Mouse (Mus musculus) midbrain, embryonic 14.5 days (tissue): ENCODE measurements at regions not wholly inside any gene's neighbourhood (a gene's known extent, or its start where the extent isn't known, plus 50 kb on each side); places are given as distances from the start of the nearest gene placed in this dataset.

Experiments
- ATAC-seq: fragments of 200-750 bp; cut with Nextera tagmentation; 2 replicates; pipeline ENCODE4 v1.8.0; 2017; ENCODE audit warnings: moderate number of reproducible peaks, moderate library complexity; ENCODE audit not compliant: low FRiP score, low TSS enrichment
- DNase-seq: peaks from one replicate; pipeline ENCODE4 v3.0.0-alpha.2; 2015
- H3K27ac ChIP-seq: fragments of 300-500 bp; sonication (generic); replicated peaks from 2 replicates; pipeline ENCODE4 v1.5.1; 2014; ENCODE audit warnings: mild to moderate bottlenecking, low read depth, low read length, moderate library complexity
- H3K27me3 ChIP-seq: fragments of 300-500 bp; sonication (generic); 2 replicates; pipeline ENCODE4 v1.6.1; 2014; ENCODE audit warnings: low read length, control low read depth, mixed read lengths; ENCODE audit not compliant: control insufficient read depth, insufficient read depth
- H3K36me3 ChIP-seq: fragments of 300-500 bp; sonication (generic); 2 replicates; pipeline ENCODE4 v1.6.1; 2014; ENCODE audit warnings: low read length, control low read depth; ENCODE audit not compliant: control insufficient read depth, insufficient read depth
- H3K4me1 ChIP-seq: fragments of 300-500 bp; sonication (generic); 2 replicates; pipeline ENCODE4 v1.6.1; 2014; ENCODE audit warnings: mild to moderate bottlenecking, antibody characterized with exemption, low read length, control low read depth; ENCODE audit not compliant: control insufficient read depth, insufficient read depth
- H3K4me2 ChIP-seq: fragments of 300-500 bp; sonication (generic); 2 replicates; pipeline ENCODE4 v1.6.1; 2014; ENCODE audit warnings: mild to moderate bottlenecking, low read length, moderate library complexity
- H3K4me3 ChIP-seq: fragments of 300-500 bp; sonication (generic); replicated peaks from 2 replicates; pipeline ENCODE4 v1.5.1; 2014; ENCODE audit warnings: low read depth, low read length
- H3K9ac ChIP-seq: fragments of 300-500 bp; sonication (generic); replicated peaks from 2 replicates; pipeline ENCODE4 v1.6.1; 2014; ENCODE audit warnings: mild to moderate bottlenecking, low read length, moderate library complexity
- H3K9me3 ChIP-seq: fragments of 300-500 bp; sonication (generic); 2 replicates; pipeline ENCODE4 v1.6.1; 2016; ENCODE audit warnings: low read length, control low read depth, mixed read lengths; ENCODE audit not compliant: control insufficient read depth
- WGBS: fragments of 180-500 bp; shearing (Covaris S2); extraction: QIAGEN DNeasy Blood & Tissue Kit; methylation state at CpG from one replicate; pipeline ENCODE4 v1.1.7; 2014; 5-methylcytosine and 5-hydroxymethylcytosine counted together

- Histone ChIP-seq H3K4me1 (peaks cover 8% of the 10 kb centered on the region), H3K9ac (no peak overlapping the region), H3K9me3 (no peaks in the 10 kb centered on the region), H3K4me3 (no peak overlapping the region), H3K36me3 (no peaks in the 10 kb centered on the region), H3K4me2 (no peak overlapping the region), H3K27me3 (no peaks in the 10 kb centered on the region), H3K27ac (no peak overlapping the region)
- DNase-seq = no peak
- ATAC-seq = no peak
- WGBS = 75% methylated on average over 4 of the region's 4 CpGs
Observed at GRCm38 (mm10) chr3:21823331-21823730, 253.1 kb upstream of the Tbl1xr1 start.

- no peaks in the 10 kb centered on the region for H3K27me3 ChIP-seq
- H3K27ac ChIP-seq = 0 out of 2 replicates have a peak overlapping the region, but pooled peaks have one; percentile 14
- peaks cover 8% of the 10 kb centered on the region for H3K4me1 ChIP-seq
- no peak overlapping the region for H3K4me3 ChIP-seq
- no peak overlapping the region for H3K9ac ChIP-seq
- ATAC-seq (no peak), DNase-seq (peak; percentile 51)
- H3K36me3 ChIP-seq = no peaks in the 10 kb centered on the region
- no peak overlapping the region for H3K4me2 ChIP-seq
- WGBS = 25% methylated on average over 8 of the region's 8 CpGs
- H3K9me3 ChIP-seq = no peaks in the 10 kb centered on the region
Observed at GRCm38 (mm10) chr3:21824101-21824880, 252.2 kb upstream of the Tbl1xr1 start.

DNA sequence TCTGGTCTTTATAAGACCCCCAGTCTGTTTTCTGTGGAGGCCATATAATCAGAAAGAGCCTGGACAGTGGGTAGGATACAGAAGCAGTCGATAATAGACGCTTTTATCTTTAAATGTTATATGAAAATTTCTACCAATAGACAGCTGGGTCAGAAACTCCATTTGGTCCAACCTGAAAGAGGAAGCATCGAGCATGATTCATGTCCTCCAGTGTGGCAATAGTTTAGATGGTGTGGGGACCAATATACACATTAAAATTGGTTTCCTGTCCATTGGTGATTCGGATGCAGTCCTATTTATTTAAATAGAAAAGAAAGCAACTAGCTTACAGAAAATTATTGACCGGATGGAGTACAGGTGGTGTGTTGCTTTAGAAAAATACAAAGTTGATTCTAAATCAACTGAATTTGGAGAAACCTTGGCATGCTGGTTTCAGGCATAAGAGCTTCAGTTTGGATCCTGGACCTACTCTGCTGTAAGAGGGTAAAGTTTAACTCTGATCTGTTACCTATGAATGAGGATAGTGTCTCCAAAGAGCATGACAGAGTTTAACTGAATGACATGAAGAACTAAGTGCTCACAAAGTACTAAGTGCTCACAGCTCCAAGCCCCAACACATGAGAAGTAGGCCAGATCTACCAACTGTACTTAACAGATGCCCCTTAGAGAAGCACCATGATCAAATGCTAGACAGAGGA lies 251.4 kb upstream of the Tbl1xr1 start:
- Histone ChIP-seq H3K27ac (no peak overlapping the region), H3K4me2 (no peak overlapping the region), H3K4me3 (no peak overlapping the region), H3K9me3 (no peaks in the 10 kb centered on the region), H3K36me3 (no peaks in the 10 kb centered on the region), H3K4me1 (peaks cover 8% of the 10 kb centered on the region), H3K27me3 (no peaks in the 10 kb centered on the region), H3K9ac (no peak overlapping the region)
- DNase-seq (no peak), ATAC-seq (no peak)
- WGBS = 94% methylated on average over 5 of the region's 5 CpGs

DNA sequence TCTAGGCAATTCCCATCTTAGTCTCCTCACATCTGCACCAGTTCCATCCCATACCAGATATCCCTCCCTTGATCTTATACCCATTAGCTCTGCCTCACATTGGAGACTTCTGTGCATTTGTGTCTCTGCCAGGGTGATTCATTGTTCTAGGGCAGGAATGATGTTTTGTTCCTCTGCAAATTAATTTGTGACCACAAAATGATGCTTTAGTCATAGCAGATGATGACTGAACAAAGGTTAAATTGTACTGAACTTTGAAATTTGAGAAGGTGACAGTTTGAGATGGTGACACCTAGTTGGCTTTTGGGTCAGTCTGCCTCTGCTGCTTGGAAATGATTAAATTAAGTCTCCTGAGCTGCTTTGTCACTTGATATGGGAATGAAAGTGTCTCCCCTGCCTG lies 248.8 kb upstream of the Tbl1xr1 start:
- H3K4me1 ChIP-seq = peaks cover 8% of the 10 kb centered on the region
- H3K9ac ChIP-seq = no peak overlapping the region
- DNase-seq = no peak
- no peaks in the 10 kb centered on the region for H3K27me3 ChIP-seq
- no peak overlapping the region for H3K4me2 ChIP-seq
- no peaks in the 10 kb centered on the region for H3K36me3 ChIP-seq
- H3K9me3 ChIP-seq = no peaks in the 10 kb centered on the region
- no peak for ATAC-seq
- H3K4me3 ChIP-seq = no peak overlapping the region
- no peak overlapping the region for H3K27ac ChIP-seq

GRCm38 (mm10) chr3:21833111-21833510 lies 243.3 kb upstream of the Tbl1xr1 start:
- no peaks in the 10 kb centered on the region for H3K27me3 ChIP-seq
- 98% methylated on average over 12 of the region's 12 CpGs for WGBS
- H3K4me1 ChIP-seq = no peaks in the 10 kb centered on the region
- H3K4me2 ChIP-seq = no peak overlapping the region
- no peaks in the 10 kb centered on the region for H3K36me3 ChIP-seq
- DNase-seq (no peak), ATAC-seq (no peak)
- H3K9me3 ChIP-seq = no peaks in the 10 kb centered on the region
- H3K27ac ChIP-seq = no peak overlapping the region
- H3K4me3 ChIP-seq = no peak overlapping the region
- no peak overlapping the region for H3K9ac ChIP-seq

DNA sequence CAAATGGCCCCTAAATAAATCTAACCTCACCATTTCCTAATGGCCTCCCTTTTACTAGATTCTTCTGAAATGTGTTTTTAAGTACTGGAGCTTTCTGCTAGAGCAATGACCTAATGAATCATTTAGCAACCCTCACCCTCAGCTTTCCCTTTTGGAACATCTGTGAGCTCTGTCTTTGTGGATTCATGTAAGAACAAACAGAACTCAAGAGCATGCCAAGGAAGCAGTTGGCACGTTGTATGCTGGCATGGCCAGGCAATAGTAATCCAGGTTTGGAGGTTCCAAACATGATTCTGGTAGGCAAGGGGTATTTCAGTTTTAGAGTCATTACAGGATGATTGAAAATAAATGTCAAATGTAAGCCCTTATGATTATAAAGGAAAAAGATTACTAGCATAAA lies 240.9 kb upstream of the Tbl1xr1 start:
- Histone ChIP-seq H3K36me3 (no peaks in the 10 kb centered on the region), H3K9ac (no peak overlapping the region), H3K9me3 (no peaks in the 10 kb centered on the region), H3K4me3 (no peak overlapping the region), H3K27me3 (no peaks in the 10 kb centered on the region), H3K4me2 (no peak overlapping the region), H3K27ac (no peak overlapping the region), H3K4me1 (no peaks in the 10 kb centered on the region)
- no peak for ATAC-seq
- 93% methylated on average over 1 of the region's 1 CpGs for WGBS
- DNase-seq = no peak

GRCm38 (mm10) chr3:21837297-21837946 lies 239.0 kb upstream of the Tbl1xr1 start:
- no peaks in the 10 kb centered on the region for H3K9me3 ChIP-seq
- no peak overlapping the region for H3K27ac ChIP-seq
- 0 out of 2 replicates have a peak, but pooled peaks cover 2% of the 10 kb centered on the region for H3K4me1 ChIP-seq
- H3K4me2 ChIP-seq = no peak overlapping the region
- H3K4me3 ChIP-seq = no peak overlapping the region
- no peak overlapping the region for H3K9ac ChIP-seq
- H3K36me3 ChIP-seq = no peaks in the 10 kb centered on the region
- WGBS = 78% methylated on average over 4 of the region's 4 CpGs
- ATAC-seq (no peak), DNase-seq (no peak)
- no peaks in the 10 kb centered on the region for H3K27me3 ChIP-seq

DNA sequence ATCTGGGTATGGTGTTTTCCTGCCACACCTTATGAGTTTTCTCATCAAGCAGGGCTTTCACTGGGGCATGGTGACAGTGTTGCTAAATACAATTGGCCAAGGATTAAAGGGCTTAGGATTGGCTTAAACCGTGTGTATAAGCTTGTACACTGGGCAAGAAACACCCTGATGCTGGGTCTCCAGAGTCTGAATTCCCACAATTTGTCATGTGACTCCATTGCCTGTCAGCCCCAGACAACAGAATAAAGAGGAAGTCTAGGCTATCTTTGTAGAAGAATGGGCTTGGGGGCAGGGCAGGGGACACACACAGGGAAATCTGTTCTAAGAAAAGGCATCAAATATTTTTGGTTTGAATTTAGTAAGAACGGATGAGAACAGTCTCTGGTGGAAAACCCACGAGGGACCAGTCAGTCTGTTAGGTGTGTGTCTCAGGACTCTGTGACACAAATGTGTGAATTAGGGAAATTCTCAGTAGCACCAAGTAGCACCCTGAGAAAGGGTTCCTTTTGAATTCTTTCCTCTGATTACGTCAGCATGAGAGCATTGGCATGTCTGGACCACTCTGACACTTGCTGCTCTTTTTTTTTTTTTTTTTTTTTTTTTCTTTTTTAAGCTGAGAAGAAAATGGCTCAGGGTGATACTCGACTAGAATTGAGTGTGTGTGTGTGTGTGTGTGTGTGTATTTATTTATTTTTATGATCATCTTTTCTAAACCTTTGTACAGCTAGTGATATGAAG lies 235.5 kb upstream of the Tbl1xr1 start:
- ATAC-seq (no peak), DNase-seq (no peak)
- Histone ChIP-seq H3K36me3 (no peaks in the 10 kb centered on the region), H3K4me1 (0 out of 2 replicates have a peak, but pooled peaks cover 2% of the 10 kb centered on the region), H3K27me3 (no peaks in the 10 kb centered on the region), H3K4me3 (no peak overlapping the region), H3K9ac (no peak overlapping the region), H3K27ac (no peak overlapping the region), H3K4me2 (no peak overlapping the region), H3K9me3 (no peaks in the 10 kb centered on the region)
- WGBS = 26% methylated on average over 5 of the region's 5 CpGs
